Mouse (Mus musculus) hindbrain, embryonic 15.5 days (tissue): ENCODE data around the gene Prdm16. TPM values are rescaled to one million over a fixed set of nuclear protein-coding genes. Genes with fewer than 3 reads are reported as not detected.

Experiments
- ATAC-seq: fragments of 200-750 bp; cut with Nextera tagmentation; 2 replicates; pipeline ENCODE4 v1.8.0; 2017; ENCODE audit warnings: low read depth, moderate number of reproducible peaks, moderate TSS enrichment; ENCODE audit not compliant: low FRiP score
- H3K27ac ChIP-seq: fragments of 300-500 bp; sonication (generic); replicated peaks from 2 replicates; pipeline ENCODE4 v1.5.1; 2015; ENCODE audit warnings: mild to moderate bottlenecking, inconsistent platforms
- H3K27me3 ChIP-seq: fragments of 300-500 bp; sonication (generic); 2 replicates; pipeline ENCODE4 v1.6.1; 2015; ENCODE audit warnings: control low read depth, inconsistent platforms
- H3K36me3 ChIP-seq: fragments of 300-500 bp; sonication (generic); 2 replicates; pipeline ENCODE4 v1.6.1; 2015; ENCODE audit warnings: control low read depth, inconsistent platforms
- H3K4me1 ChIP-seq: fragments of 300-500 bp; sonication (generic); replicated peaks from 2 replicates; pipeline ENCODE4 v1.6.1; 2015; ENCODE audit warnings: control low read depth, inconsistent platforms
- H3K4me2 ChIP-seq: fragments of 300-500 bp; sonication (generic); 2 replicates; pipeline ENCODE4 v1.6.1; 2015; ENCODE audit warnings: moderate library complexity, mild to moderate bottlenecking, inconsistent platforms
- H3K4me3 ChIP-seq: fragments of 300-500 bp; sonication (generic); 2 replicates; pipeline ENCODE4 v1.5.1; 2015; ENCODE audit warnings: mild to moderate bottlenecking, inconsistent platforms
- H3K9ac ChIP-seq: fragments of 300-500 bp; sonication (generic); 2 replicates; pipeline ENCODE4 v1.6.1; 2015; ENCODE audit warnings: inconsistent platforms
- H3K9me3 ChIP-seq: fragments of 300-500 bp; sonication (generic); 2 replicates; pipeline ENCODE4 v1.6.1; 2016; ENCODE audit warnings: control low read depth, inconsistent platforms
- WGBS: fragments of 180-500 bp; shearing (Covaris S2); methylation state at CpG from one replicate; pipeline ENCODE4 v1.1.7; 2015; 5-methylcytosine and 5-hydroxymethylcytosine counted together
- polyA plus RNA-seq: library from polyadenylated mRNA; unstranded; fragments of >200 nt; fragmentation: Nextera tagmentation; extraction: Ambion mirVana; gene quantifications from 2 replicates; pipeline ENCODE4 v1.2.1, GENCODE M21; 2015

Prdm16 gene
- polyA plus RNA-seq, 1 experiment from 2014 or later, result 16.2 TPM

- 86% methylated on average over 7 of the region's 7 CpGs for WGBS
- Histone ChIP-seq H3K9me3 (no peaks in the 10 kb centered on the region), H3K4me3 (no peak overlapping the region), H3K4me2 (no peak overlapping the region), H3K27me3 (peaks cover 12% of the 10 kb centered on the region), H3K9ac (no peak overlapping the region), H3K4me1 (no peaks in the 10 kb centered on the region), H3K27ac (no peak overlapping the region), H3K36me3 (no peaks in the 10 kb centered on the region)
- no peak for ATAC-seq
These were observed 114.6 kb downstream of the Prdm16 start for GRCm38 (mm10) chr4:154521881-154522676.

- 73% methylated on average over 16 of the region's 16 CpGs for WGBS
- H3K4me3 ChIP-seq, result no peak overlapping the region
- H3K4me2 ChIP-seq, result no peak overlapping the region
- no peaks in the 10 kb centered on the region for H3K4me1 ChIP-seq
- H3K9me3 ChIP-seq, result no peaks in the 10 kb centered on the region
- no peak overlapping the region for H3K9ac ChIP-seq
- H3K36me3 ChIP-seq, result no peaks in the 10 kb centered on the region
- no peak for ATAC-seq
- no peak overlapping the region for H3K27ac ChIP-seq
- H3K27me3 ChIP-seq, result peaks cover 12% of the 10 kb centered on the region
These were observed 117.1 kb downstream of the Prdm16 start for GRCm38 (mm10) chr4:154519470-154520037.

- peaks cover 12% of the 10 kb centered on the region for H3K27me3 ChIP-seq
- H3K9me3 ChIP-seq, result no peaks in the 10 kb centered on the region
- no peak overlapping the region for H3K27ac ChIP-seq
- H3K9ac ChIP-seq, result no peak overlapping the region
- no peak for ATAC-seq
- H3K36me3 ChIP-seq, result no peaks in the 10 kb centered on the region
- 79% methylated on average over 7 of the region's 7 CpGs for WGBS
- no peaks in the 10 kb centered on the region for H3K4me1 ChIP-seq
- H3K4me2 ChIP-seq, result no peak overlapping the region
- H3K4me3 ChIP-seq, result no peak overlapping the region
These were observed 118.7 kb downstream of the Prdm16 start for GRCm38 (mm10) chr4:154517991-154518390.

- no peak overlapping the region for H3K4me3 ChIP-seq
- H3K4me1 ChIP-seq, result no peaks in the 10 kb centered on the region
- H3K4me2 ChIP-seq, result no peak overlapping the region
- ATAC-seq, result no peak
- 48% methylated on average over 8 of the region's 8 CpGs for WGBS
- H3K27me3 ChIP-seq, result peaks cover 12% of the 10 kb centered on the region; the same call in 1 of the 2 replicates
- H3K27ac ChIP-seq, result no peak overlapping the region
- no peaks in the 10 kb centered on the region for H3K36me3 ChIP-seq
- H3K9ac ChIP-seq, result no peak overlapping the region
- no peaks in the 10 kb centered on the region for H3K9me3 ChIP-seq
These were observed 120.2 kb downstream of the Prdm16 start for GRCm38 (mm10) chr4:154516470-154516869.

- H3K4me1 ChIP-seq, result no peaks in the 10 kb centered on the region
- 76% methylated on average over 2 of the region's 2 CpGs for WGBS
- no peak overlapping the region for H3K4me2 ChIP-seq
- no peak overlapping the region for H3K27ac ChIP-seq
- no peaks in the 10 kb centered on the region for H3K36me3 ChIP-seq
- H3K27me3 ChIP-seq, result peaks cover 24% of the 10 kb centered on the region
- ATAC-seq, result no peak
- H3K9ac ChIP-seq, result no peak overlapping the region
- no peak overlapping the region for H3K4me3 ChIP-seq
- no peaks in the 10 kb centered on the region for H3K9me3 ChIP-seq
These were observed 123.0 kb downstream of the Prdm16 start for GRCm38 (mm10) chr4:154513664-154514063.

GRCm38 (mm10) chr4:154512518-154513090 lies 124.1 kb downstream of the Prdm16 start:
- peaks cover 28% of the 10 kb centered on the region for H3K27me3 ChIP-seq
- ATAC-seq, result no peak

GRCm38 (mm10) chr4:154511767-154512166 lies 124.9 kb downstream of the Prdm16 start:
- Histone ChIP-seq H3K9ac (no peak overlapping the region), H3K4me1 (peaks cover 6% of the 10 kb centered on the region), H3K9me3 (no peaks in the 10 kb centered on the region), H3K27ac (no peak overlapping the region), H3K4me3 (no peak overlapping the region), H3K27me3 (peaks cover 28% of the 10 kb centered on the region), H3K4me2 (no peak overlapping the region), H3K36me3 (no peaks in the 10 kb centered on the region)
- WGBS, result 61% methylated on average over 4 of the region's 4 CpGs
- no peak for ATAC-seq

More at GRCm38 (mm10) chr4:154512518-154513090, 124.1 kb downstream of the Prdm16 start:
- no peaks in the 10 kb centered on the region for H3K4me1 ChIP-seq
- H3K36me3 ChIP-seq, result no peaks in the 10 kb centered on the region
- no peak overlapping the region for H3K9ac ChIP-seq
- no peak overlapping the region for H3K4me3 ChIP-seq
- no peaks in the 10 kb centered on the region for H3K9me3 ChIP-seq
- no peak overlapping the region for H3K27ac ChIP-seq
- WGBS, result 43% methylated on average over 15 of the region's 15 CpGs
- no peak overlapping the region for H3K4me2 ChIP-seq

GRCm38 (mm10) chr4:154506774-154507435 lies 129.8 kb downstream of the Prdm16 start:
- no peaks in the 10 kb centered on the region for H3K9me3 ChIP-seq
- H3K27me3 ChIP-seq, result peaks cover 53% of the 10 kb centered on the region
- H3K36me3 ChIP-seq, result no peaks in the 10 kb centered on the region
- 7% methylated on average over 20 of the region's 20 CpGs for WGBS
- H3K9ac ChIP-seq, result no peak overlapping the region
- H3K4me1 ChIP-seq, result peaks cover 30% of the 10 kb centered on the region
- ATAC-seq, result no peak
- H3K4me3 ChIP-seq, result peak overlapping the region; percentile 7; the same call in 1 of the 2 replicates
- H3K4me2 ChIP-seq, result peak overlapping the region; percentile 41
- peak overlapping the region; percentile 27; the same call in 1 of the 2 replicates for H3K27ac ChIP-seq

GRCm38 (mm10) chr4:154505313-154505712 lies 131.4 kb downstream of the Prdm16 start:
- H3K36me3 ChIP-seq, result no peaks in the 10 kb centered on the region
- no peak overlapping the region for H3K4me2 ChIP-seq
- H3K27me3 ChIP-seq, result peaks cover 61% of the 10 kb centered on the region
- H3K9ac ChIP-seq, result no peak overlapping the region
- no peaks in the 10 kb centered on the region for H3K9me3 ChIP-seq
- no peak overlapping the region for H3K27ac ChIP-seq
- ATAC-seq, result no peak
- peaks cover 44% of the 10 kb centered on the region for H3K4me1 ChIP-seq
- WGBS, result 94% methylated on average over 5 of the region's 5 CpGs
- H3K4me3 ChIP-seq, result no peak overlapping the region

GRCm38 (mm10) chr4:154503260-154503829 lies 133.3 kb downstream of the Prdm16 start:
- no peaks in the 10 kb centered on the region for H3K36me3 ChIP-seq
- no peak overlapping the region for H3K4me3 ChIP-seq
- H3K9ac ChIP-seq, result no peak overlapping the region
- ATAC-seq, result peak; percentile 31; the same call in 1 of the 2 replicates
- H3K4me1 ChIP-seq, result peaks cover 64% of the 10 kb centered on the region
- H3K27me3 ChIP-seq, result peaks cover 52% of the 10 kb centered on the region
- 13% methylated on average over 21 of the region's 21 CpGs for WGBS
- H3K9me3 ChIP-seq, result no peaks in the 10 kb centered on the region
- no peak overlapping the region for H3K27ac ChIP-seq
- H3K4me2 ChIP-seq, result peak overlapping the region; percentile 20; the same call in 1 of the 2 replicates

- H3K4me1 ChIP-seq, result peaks cover 68% of the 10 kb centered on the region
- no peak overlapping the region for H3K4me3 ChIP-seq
- ATAC-seq, result no peak
- 23% methylated on average over 16 of the region's 16 CpGs for WGBS
- H3K36me3 ChIP-seq, result no peaks in the 10 kb centered on the region
- peaks cover 54% of the 10 kb centered on the region for H3K27me3 ChIP-seq
- H3K4me2 ChIP-seq, result peak overlapping the region; percentile 20
- H3K9me3 ChIP-seq, result no peaks in the 10 kb centered on the region
- peak overlapping the region; percentile 43 for H3K27ac ChIP-seq
- no peak overlapping the region for H3K9ac ChIP-seq
These were observed 134.2 kb downstream of the Prdm16 start for GRCm38 (mm10) chr4:154502403-154503000.
